Mouse (Mus musculus) lung, postnatal 0 days (tissue): Measurements from ENCODE around the gene Crybb1.

ENCODE experiments used
- CTCF ChIP-seq: IDR thresholded peaks from 2 replicates; pipeline ENCODE4 v1.5.1; 2016; ENCODE audit warnings: antibody characterized with exemption, mild to moderate bottlenecking
- EP300 ChIP-seq: IDR thresholded peaks from 2 replicates; pipeline ENCODE4 v1.6.1; 2016; ENCODE audit warnings: antibody characterized with exemption, mild to moderate bottlenecking, control low read depth

DNA sequence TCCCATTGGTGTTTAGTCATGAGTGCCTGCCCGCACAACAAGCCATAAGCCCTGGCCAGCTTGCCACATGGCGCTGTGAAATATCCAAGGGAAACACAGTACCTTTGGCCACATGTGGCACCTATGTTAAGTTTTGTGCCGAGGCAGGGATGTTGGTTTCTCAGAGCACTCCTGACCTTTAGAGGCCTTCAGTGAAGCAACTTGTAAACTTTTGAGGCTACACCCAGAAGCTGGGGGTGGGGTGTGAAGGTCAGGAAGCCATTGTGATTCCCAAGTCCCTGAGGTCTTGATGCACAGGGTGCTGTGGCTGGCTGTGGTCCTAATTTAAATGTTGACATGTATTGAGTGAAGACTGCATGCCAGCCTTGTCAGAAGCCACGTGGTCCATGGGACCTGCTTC lies 43.8 kb downstream of the Crybb1 start:
- TF ChIP-seq CTCF (no peak), EP300 (no peak)
